Mouse (Mus musculus): Measurements from ENCODE around the gene Pip5kl1.
A peak's percentile ranks its signal among the peaks of the same experiment; 100 is the strongest.

Pip5kl1 gene

GRCm38 (mm10) chr2:32587731-32588321, 13.2 kb downstream of the Pip5kl1 start:
- peak; percentile 41 for DNase-seq

- peak; percentile 76 for DNase-seq
These were observed 14.7 kb downstream of the Pip5kl1 start for GRCm38 (mm10) chr2:32589213-32589795.

- DNase-seq, result no peak
These were observed 15.6 kb downstream of the Pip5kl1 start for GRCm38 (mm10) chr2:32590224-32590623.

GRCm38 (mm10) chr2:32591249-32591648, 16.7 kb downstream of the Pip5kl1 start:
- no peak for DNase-seq

- DNase-seq, result no peak
These were observed 22.1 kb downstream of the Pip5kl1 start for GRCm38 (mm10) chr2:32596725-32597124.

GRCm38 (mm10) chr2:32597248-32597647, 22.7 kb downstream of the Pip5kl1 start:
- DNase-seq, result no peak

GRCm38 (mm10) chr2:32597699-32598098, 23.1 kb downstream of the Pip5kl1 start:
- DNase-seq, result no peak

- peak; percentile 67 for DNase-seq
These were observed 23.9 kb downstream of the Pip5kl1 start for GRCm38 (mm10) chr2:32598506-32598905.

GRCm38 (mm10) chr2:32599409-32599808, 24.8 kb downstream of the Pip5kl1 start, which contains the start of gene St6galnac6:
Gene St6galnac6 (plus strand): TSS chr2:32599709.
- no peak for DNase-seq

- DNase-seq, result peak; percentile 36
These were observed 26.9 kb downstream of the Pip5kl1 start for GRCm38 (mm10) chr2:32601417-32602065.

- peak; percentile 91 for DNase-seq
These were observed 28.0 kb downstream of the Pip5kl1 start for GRCm38 (mm10) chr2:32602600-32603054.

- DNase-seq, result no peak
These were observed 30.0 kb downstream of the Pip5kl1 start for GRCm38 (mm10) chr2:32604631-32605030.

- peak; percentile 89 for DNase-seq
These were observed 31.9 kb downstream of the Pip5kl1 start for GRCm38 (mm10) chr2:32606161-32607142.

- DNase-seq, result peak; percentile 40
These were observed 32.8 kb downstream of the Pip5kl1 start for GRCm38 (mm10) chr2:32607262-32607947.

GRCm38 (mm10) chr2:32608141-32608777, 33.7 kb downstream of the Pip5kl1 start:
- DNase-seq, result peak; percentile 66

- DNase-seq, result no peak
These were observed 34.3 kb downstream of the Pip5kl1 start for GRCm38 (mm10) chr2:32608778-32609435.

GRCm38 (mm10) chr2:32610610-32611229, 36.1 kb downstream of the Pip5kl1 start:
- DNase-seq, result peak; percentile 62

GRCm38 (mm10) chr2:32612274-32612673, 37.7 kb downstream of the Pip5kl1 start:
- no peak for DNase-seq

- DNase-seq, result no peak
These were observed 42.5 kb downstream of the Pip5kl1 start for GRCm38 (mm10) chr2:32617109-32617508.

- DNase-seq, result no peak
These were observed 43.0 kb downstream of the Pip5kl1 start for GRCm38 (mm10) chr2:32617601-32618000.

GRCm38 (mm10) chr2:32618051-32618450, 43.5 kb downstream of the Pip5kl1 start:
- no peak for DNase-seq

Data from kidney, postnatal 14 days (tissue).